In genomic region chr4:107442891-107443483, GRCm38 (mm10) we compare ENCODE assay signal across 12 mouse cellular contexts. TPM values are rescaled to one million over a fixed set of nuclear protein-coding genes. Genes with fewer than 3 reads are reported as not detected.
DNase-seq lines count a peak whose midpoint lies in the region; ATAC-seq and TF ChIP-seq lines count a peak whose summit lies in the region.
"Had no signal": no experiment of that assay in that cellular context is flagged by ENCODE, and none has a peak within 500 bp of the region (broad histone marks: within the 10 kb centered on the region; RNA-seq: fewer than 3 reads in every experiment).

No protein-coding gene starts in this region.

- peaks cover 56% of the 10 kb centered on the region for H3K27me3 ChIP-seq in intestine, embryonic 14.5 days (replicated peaks; ENCODE audit: control insufficient read depth, insufficient read depth, low read length)
- peaks cover 50% of the 10 kb centered on the region for H3K27me3 ChIP-seq in intestine, postnatal 0 days (replicated peaks; ENCODE audit: control insufficient read depth, insufficient read depth, low read length)
- H3K27me3 ChIP-seq in embryonic facial prominence, embryonic 10.5 days (replicated peaks; ENCODE audit: low read depth, poor library complexity, severe bottlenecking) = peaks cover 84% of the 10 kb centered on the region
- peaks cover 22% of the 10 kb centered on the region for H3K27me3 ChIP-seq in limb, embryonic 14.5 days (ENCODE audit: control insufficient read depth, insufficient read depth, low read length)

- WGBS in intestine, embryonic 14.5 days = 36% methylated on average over 16 of the region's 16 CpGs
- WGBS in intestine, postnatal 0 days = 33% methylated on average over 16 of the region's 16 CpGs
- 37% methylated on average over 16 of the region's 16 CpGs for WGBS in embryonic facial prominence, embryonic 10.5 days
- WGBS in limb, embryonic 14.5 days = 19% methylated on average over 16 of the region's 16 CpGs

- ATAC-seq in intestine, embryonic 14.5 days (replicated peaks; ENCODE audit: low FRiP score, low TSS enrichment, low read depth) = no peak
- no peak for ATAC-seq in intestine, postnatal 0 days
- ATAC-seq in limb, embryonic 14.5 days (ENCODE audit: low FRiP score, low read depth) = peak; percentile 61
- ATAC-seq in CD4-positive, CD25-positive, alpha-beta regulatory T cell, adult 4 months = no peak
- ATAC-seq: forebrain, embryonic 13.5 days had no signal

- H3K27ac ChIP-seq in intestine, embryonic 14.5 days (ENCODE audit: low read depth) = no peak overlapping the region
- no peak overlapping the region for H3K27ac ChIP-seq in intestine, postnatal 0 days (ENCODE audit: low read depth, low read length)
- peak overlapping the region; percentile 36; the same call in 1 of the 2 replicates for H3K27ac ChIP-seq in embryonic facial prominence, embryonic 10.5 days (replicated peaks)
- H3K27ac ChIP-seq in limb, embryonic 14.5 days (replicated peaks; ENCODE audit: low read depth, low read length) = no peak overlapping the region
- H3K27ac ChIP-seq: forebrain, embryonic 13.5 days; liver, embryonic 15.5 days; macrophage had no signal

- no peak for DNase-seq in intestine, embryonic 14.5 days (ENCODE audit: low spot score)
- DNase-seq in embryonic facial prominence, embryonic 10.5 days (ENCODE audit: low spot score) = peak; percentile 65
- peak; percentile 63 for DNase-seq in forelimb bud, embryonic 11.5 days (ENCODE audit: low read depth, low spot score)
- peak; percentile 54 for DNase-seq in limb, embryonic 14.5 days (ENCODE audit: low spot score)
- no peak for DNase-seq in left cerebral cortex, adult 11 months (ENCODE audit: low spot score)
- no peak for DNase-seq in right cerebral cortex, adult 18-20 months

- H3K4me3 ChIP-seq in intestine, embryonic 14.5 days (ENCODE audit: low read depth, low read length) = no peak overlapping the region
- no peak overlapping the region for H3K4me3 ChIP-seq in intestine, postnatal 0 days (ENCODE audit: low read depth, low read length)
- H3K4me3 ChIP-seq in embryonic facial prominence, embryonic 10.5 days = peak overlapping the region; percentile 23; the same call in 1 of the 2 replicates
- no peak overlapping the region; the same call in none of the 2 replicates for H3K4me3 ChIP-seq in limb, embryonic 14.5 days (replicated peaks; ENCODE audit: low read length)
- H3K4me3 ChIP-seq: forebrain, embryonic 13.5 days; heart, embryonic 12.5 days; liver, embryonic 15.5 days had no signal

- H3K9me3 ChIP-seq in intestine, embryonic 14.5 days (ENCODE audit: control insufficient read depth, low read length) = 0 out of 2 replicates have a peak, but pooled peaks cover 4% of the 10 kb centered on the region
- H3K9me3 ChIP-seq in intestine, postnatal 0 days (ENCODE audit: control insufficient read depth) = no peaks in the 10 kb centered on the region
- 0 out of 2 replicates have a peak, but pooled peaks cover 6% of the 10 kb centered on the region for H3K9me3 ChIP-seq in embryonic facial prominence, embryonic 10.5 days
- H3K9me3 ChIP-seq in limb, embryonic 14.5 days (ENCODE audit: control insufficient read depth, low read length) = 0 out of 2 replicates have a peak, but pooled peaks cover 3% of the 10 kb centered on the region
- H3K9me3 ChIP-seq: heart, embryonic 12.5 days; liver, embryonic 15.5 days had no signal

- H3K9ac ChIP-seq in intestine, embryonic 14.5 days (ENCODE audit: low read length) = no peak overlapping the region
- H3K9ac ChIP-seq in intestine, postnatal 0 days (ENCODE audit: low read depth, low read length) = no peak overlapping the region
- no peak overlapping the region for H3K9ac ChIP-seq in limb, embryonic 14.5 days (ENCODE audit: low read depth, low read length, severe bottlenecking)
- H3K9ac ChIP-seq: forebrain, embryonic 13.5 days; heart, embryonic 12.5 days; liver, embryonic 15.5 days had no signal

- peaks cover 11% of the 10 kb centered on the region for H3K4me1 ChIP-seq in intestine, embryonic 14.5 days (replicated peaks; ENCODE audit: control insufficient read depth, insufficient read depth, low read length)
- H3K4me1 ChIP-seq in intestine, postnatal 0 days (replicated peaks; ENCODE audit: control insufficient read depth, insufficient read depth, low read length) = no peaks in the 10 kb centered on the region
- H3K4me1 ChIP-seq in embryonic facial prominence, embryonic 10.5 days = peaks cover 47% of the 10 kb centered on the region
- peaks cover 37% of the 10 kb centered on the region for H3K4me1 ChIP-seq in limb, embryonic 14.5 days (ENCODE audit: control insufficient read depth, insufficient read depth, low read length)

- peak overlapping the region; percentile 9; the same call in 1 of the 2 replicates for H3K4me2 ChIP-seq in intestine, embryonic 14.5 days (ENCODE audit: low read length)
- H3K4me2 ChIP-seq in intestine, postnatal 0 days (replicated peaks; ENCODE audit: low read depth) = no peak overlapping the region; the same call in 1 of the 2 replicates
- peak overlapping the region; percentile 38 for H3K4me2 ChIP-seq in limb, embryonic 14.5 days (replicated peaks; ENCODE audit: low read depth, low read length, severe bottlenecking)
- H3K4me2 ChIP-seq: forebrain, embryonic 13.5 days; heart, embryonic 12.5 days; liver, embryonic 15.5 days had no signal

- no peak for TF ChIP-seq POLR2A in limb, embryonic 14.5 days (IDR thresholded peaks at IDR 0.05; ENCODE audit: borderline replicate concordance, extremely low read depth, insufficient read depth, insufficient read length)

- TF ChIP-seq CTCF in intestine, postnatal 0 days (IDR thresholded peaks at IDR 0.05; ENCODE audit: low read depth) = no peak

- no peaks in the 10 kb centered on the region for H3K36me3 ChIP-seq in intestine, embryonic 14.5 days (ENCODE audit: control insufficient read depth, insufficient read depth, low read length)
- H3K36me3 ChIP-seq in intestine, postnatal 0 days (ENCODE audit: control insufficient read depth, insufficient read depth) = no peaks in the 10 kb centered on the region
- no peaks in the 10 kb centered on the region for H3K36me3 ChIP-seq in embryonic facial prominence, embryonic 10.5 days (replicated peaks)
- no peaks in the 10 kb centered on the region for H3K36me3 ChIP-seq in limb, embryonic 14.5 days (ENCODE audit: control insufficient read depth, insufficient read depth, low read length)
- H3K36me3 ChIP-seq: heart, embryonic 12.5 days; liver, embryonic 15.5 days had no signal

RNA-seq across cellular contexts. Expression of gene Glis1, which starts 8.6 kb away (rescaled TPM):
- polyA plus RNA-seq in intestine, embryonic 14.5 days (2014; fragmentation: Nextera tagmentation; extraction: Ambion mirVana) = 0.43 and 1.4 TPM in 2 replicates
- 0.14 and 0.18 TPM in 2 replicates for polyA plus RNA-seq in intestine, postnatal 0 days (2015; fragmentation: Nextera tagmentation; extraction: Ambion mirVana)
- polyA plus RNA-seq in embryonic facial prominence, embryonic 10.5 days (2016; fragmentation: Nextera tagmentation; extraction: Ambion mirVana) = 3.7 and 7.3 TPM in 2 replicates
- polyA plus RNA-seq in limb, embryonic 14.5 days (2012; rRNA removed) = 9.0 and 14.0 TPM in 2 replicates
- 10.0 and 10.7 TPM in 2 replicates for polyA plus RNA-seq in limb, embryonic 14.5 days (2014; fragmentation: Nextera tagmentation; extraction: Ambion mirVana)
- polyA plus RNA-seq in CD4-positive, CD25-positive, alpha-beta regulatory T cell, adult 4 months (2017; shearing (Covaris generic)) = not detected
- polyA plus RNA-seq: macrophage had no signal

Comparison
In these comparisons a context has a peak if more than half of its experiments do, and no peak if none do; other contexts are left out.
1. DNase-seq: peak in embryonic facial prominence, embryonic 10.5 days (single experiment), forelimb bud, embryonic 11.5 days (single experiment) and limb, embryonic 14.5 days (single experiment); none in intestine, embryonic 14.5 days (single experiment), left cerebral cortex, adult 11 months (single experiment) and right cerebral cortex, adult 18-20 months (single experiment).